Mouse (Mus musculus): ENCODE data around the gene Zfp57.
"Not testable (repeated sequence)": the region's sequence is repeated elsewhere in the genome, so short reads cannot be mapped to it uniquely, and the experiment has no call there.

Zfp57 gene

DNA sequence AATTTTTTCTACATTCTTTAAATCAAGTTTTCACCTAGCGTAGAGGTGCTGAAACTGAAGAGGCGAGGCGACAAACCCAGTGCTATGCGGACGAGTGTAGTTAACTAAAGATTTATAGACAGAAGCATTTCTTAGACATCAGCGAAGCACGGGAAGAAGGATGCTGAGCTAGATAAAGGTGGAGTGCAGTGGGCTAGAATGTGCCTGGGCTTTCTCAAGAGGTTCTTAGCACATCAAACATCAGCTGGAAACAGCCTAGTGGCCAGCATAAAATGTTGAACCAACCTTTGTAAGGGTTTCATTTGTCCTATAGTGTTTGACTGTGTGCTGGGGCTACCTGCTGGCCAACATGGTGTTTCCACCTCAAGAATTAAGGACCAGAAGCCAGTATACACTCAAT is at the start of gene Zfp57:
TSS of gene Zfp57 (plus strand) at position 301 of the 400 bp plus-strand sequence.
- DNase-seq (ENCODE audit: low spot score): no peak

DNA sequence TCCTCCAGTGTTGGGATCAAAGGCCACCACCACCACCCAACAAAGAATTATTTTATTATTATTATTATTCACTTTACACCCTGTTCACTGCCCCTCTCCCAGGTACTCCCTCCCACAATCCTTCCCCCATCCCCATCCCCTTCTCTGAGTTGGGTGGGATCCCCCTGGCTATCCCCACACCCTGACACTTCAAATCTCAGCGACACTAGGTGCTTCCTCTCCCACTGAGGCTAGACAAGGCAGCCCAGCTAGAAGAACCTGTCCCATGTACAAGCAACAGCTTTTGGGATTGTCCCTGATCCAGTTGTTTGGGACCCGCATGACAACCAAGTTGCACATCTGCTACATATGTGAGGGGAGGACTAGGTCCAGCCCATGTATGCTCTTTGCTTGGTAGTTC is 48.3 kb upstream of the Zfp57 start:
- no peak for DNase-seq (ENCODE audit: low spot score)

DNA sequence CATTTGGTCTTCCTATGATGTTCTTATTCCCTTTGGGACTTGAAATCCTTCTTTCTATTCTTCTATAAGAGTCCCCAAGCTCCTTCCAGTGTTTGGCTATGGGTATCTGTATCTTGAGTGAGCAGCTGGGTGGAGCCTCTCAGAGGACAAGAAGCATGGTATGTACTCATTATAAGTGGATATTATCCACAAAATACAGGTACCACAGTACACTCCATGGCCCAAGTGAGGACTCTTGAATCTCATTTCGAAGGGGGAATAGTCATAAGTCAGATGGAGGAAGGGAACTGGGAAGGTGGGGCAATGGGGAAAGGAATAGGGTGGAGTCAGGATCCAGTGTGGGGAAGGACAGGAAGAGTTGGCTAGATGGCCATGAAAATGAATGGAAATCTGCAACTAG is 47.9 kb upstream of the Zfp57 start:
- no peak for DNase-seq (ENCODE audit: low spot score)

DNA sequence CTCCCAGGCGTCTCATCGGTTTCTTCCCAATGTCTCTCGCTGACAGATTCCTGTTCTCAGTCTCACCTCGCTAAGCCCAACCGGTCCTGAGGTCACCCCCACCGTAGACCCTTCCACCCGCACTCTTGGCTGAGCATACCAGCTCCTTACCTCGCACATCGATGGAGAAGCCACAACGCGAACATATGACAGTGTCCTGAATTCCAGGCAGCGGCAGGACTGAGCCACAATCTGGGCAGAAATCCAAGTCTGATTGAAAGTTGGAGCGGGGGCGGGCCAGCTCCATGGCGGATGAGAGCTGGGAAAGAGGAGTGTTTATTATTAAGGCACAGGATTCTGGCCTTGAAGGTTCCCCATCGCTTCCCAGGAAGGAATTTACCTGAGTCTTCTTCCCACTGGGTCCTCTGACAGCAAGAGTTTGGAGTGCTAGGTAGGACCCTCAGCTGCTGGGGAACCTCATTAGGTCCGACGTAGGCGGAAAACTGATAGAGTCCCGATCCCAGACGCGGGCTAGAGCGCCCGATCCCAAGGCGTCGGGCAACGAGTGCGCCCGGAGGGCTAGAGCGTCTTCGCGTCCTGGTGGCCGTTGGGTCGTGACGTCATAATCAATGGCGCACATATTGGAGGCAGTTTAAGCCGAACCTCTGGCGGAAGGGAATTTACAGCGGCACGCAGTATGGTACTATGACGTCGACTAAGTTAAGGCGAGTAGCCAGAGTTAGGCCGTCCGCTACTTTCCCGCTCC is 42.8 kb upstream of the Zfp57 start, which contains the start of the genes Znrd1 and Znrd1as:
TSS of gene Znrd1 (minus strand) at position 561 of the 745 bp plus-strand sequence.
TSS of gene Znrd1as (plus strand) at position 594 of the 745 bp plus-strand sequence.
- peak; percentile 89 for DNase-seq (ENCODE audit: low spot score)

DNA sequence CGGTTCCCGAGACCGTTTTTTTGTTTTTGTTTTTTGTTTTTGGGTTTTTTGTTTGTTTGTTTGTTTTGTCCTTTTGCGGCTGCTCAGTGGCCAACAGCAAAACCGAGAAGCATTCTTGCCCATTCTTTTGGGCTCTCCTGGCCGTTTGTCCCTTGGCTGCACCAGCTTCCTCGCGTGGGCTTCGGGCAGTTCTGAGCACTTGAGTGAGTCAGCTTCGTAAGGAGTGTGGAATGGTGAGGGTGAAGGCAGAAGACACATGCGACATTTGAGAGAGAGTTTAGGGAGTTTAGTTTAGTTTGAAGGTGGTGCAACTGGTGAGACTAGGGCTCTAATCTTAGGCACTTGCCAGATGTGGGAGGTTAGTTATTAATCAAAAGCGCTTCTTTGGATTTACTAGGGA is 42.1 kb upstream of the Zfp57 start:
- DNase-seq (ENCODE audit: low spot score): peak; percentile 8

DNA sequence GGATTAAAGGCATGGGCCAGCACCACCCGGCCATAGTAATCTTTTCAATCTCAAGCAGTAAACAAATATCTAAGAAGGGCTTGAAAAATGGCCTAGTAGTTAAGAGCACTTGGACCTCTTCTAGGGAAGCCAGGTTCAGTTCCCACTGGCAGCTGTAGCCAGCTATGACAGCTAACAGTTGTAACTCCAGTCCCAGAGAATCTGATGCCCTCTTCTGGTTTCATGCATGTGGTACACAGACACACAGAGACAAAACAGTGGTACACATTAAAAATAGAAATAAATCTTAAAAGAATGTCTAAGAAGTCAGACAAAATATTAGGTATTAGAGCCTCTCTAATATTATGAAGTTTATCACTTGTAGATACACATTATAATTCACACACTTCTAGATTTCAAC is 39.8 kb upstream of the Zfp57 start:
- no peak for DNase-seq (ENCODE audit: low spot score)

DNA sequence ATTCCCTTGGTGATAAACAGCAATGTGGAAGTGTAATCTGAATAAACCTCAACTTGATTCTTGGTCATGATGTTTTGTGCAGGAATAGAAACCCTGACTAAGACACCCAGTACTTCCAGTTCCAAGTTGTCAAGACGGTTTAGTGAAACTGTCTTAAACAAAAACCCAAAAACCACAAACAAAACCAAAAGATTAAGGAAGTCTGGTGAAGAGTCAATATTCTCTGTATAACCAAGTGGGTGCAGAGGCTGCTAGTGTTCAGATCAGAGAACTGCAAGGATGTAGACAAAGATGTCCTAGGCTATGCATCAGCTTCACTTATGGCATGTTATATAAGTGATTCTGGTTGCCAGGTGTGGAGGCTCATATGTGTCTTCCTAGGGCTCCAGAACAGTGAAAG is 34.1 kb upstream of the Zfp57 start:
- no peak for DNase-seq (ENCODE audit: low spot score)

DNA sequence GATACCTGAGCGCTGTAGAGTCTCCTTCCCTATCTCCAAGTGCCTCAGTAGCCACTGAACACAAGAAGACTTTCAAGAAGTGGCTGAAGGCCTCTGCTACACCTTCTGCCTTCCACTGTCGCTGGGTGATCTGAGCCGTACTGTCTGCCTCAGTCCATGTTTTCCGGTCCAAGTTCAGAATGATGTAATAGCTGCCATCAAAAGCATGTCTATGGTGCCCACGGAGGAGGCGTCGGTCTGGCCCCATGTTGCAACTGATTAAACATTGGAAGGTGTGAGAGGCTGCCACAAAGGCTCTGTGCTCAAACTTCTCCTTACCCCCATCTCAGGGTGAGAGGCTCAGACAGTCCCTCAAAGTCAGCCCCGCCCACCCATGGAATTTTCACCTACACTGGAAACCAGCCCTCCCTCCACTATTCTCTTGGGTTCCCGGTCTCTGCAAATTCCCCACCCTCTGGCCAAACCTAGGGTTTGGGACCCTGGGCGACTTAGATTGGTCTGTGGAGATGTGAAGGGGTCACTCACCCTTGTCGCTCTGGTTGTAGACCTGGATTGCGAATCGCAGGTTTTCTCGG is 30.6 kb upstream of the Zfp57 start:
- DNase-seq (ENCODE audit: low spot score): no peak

DNA sequence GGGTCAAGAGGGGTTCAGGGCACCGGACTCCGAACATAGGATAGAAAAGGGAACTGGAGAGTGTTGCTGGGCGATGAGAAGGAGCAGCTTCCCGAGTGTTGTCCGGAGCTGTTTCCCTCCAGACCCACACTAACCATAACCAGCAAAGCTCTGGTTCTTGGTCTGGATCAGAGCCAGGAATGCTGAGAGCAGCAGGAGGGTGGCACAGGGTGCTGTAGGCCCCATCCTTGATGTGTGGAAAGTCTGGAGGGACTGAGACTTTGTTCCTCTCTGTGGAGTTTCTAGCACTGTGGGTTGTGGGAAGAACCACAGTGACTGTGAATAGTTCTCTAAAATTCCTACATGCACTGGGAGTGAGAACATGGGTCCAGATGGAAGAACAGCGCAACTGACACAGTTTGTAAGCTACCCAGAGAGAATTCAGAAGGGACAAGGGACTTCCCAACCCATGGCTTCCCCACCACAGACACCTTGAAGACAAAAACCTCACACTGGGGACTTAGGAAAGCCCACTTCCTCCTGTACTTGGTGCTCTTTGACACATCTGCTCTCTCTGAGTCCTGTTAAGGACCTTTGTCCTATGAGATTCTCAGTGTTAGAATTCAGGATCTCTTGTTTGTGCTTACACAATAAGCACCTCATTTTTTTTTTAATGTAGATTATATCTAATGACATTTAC is 29.7 kb upstream of the Zfp57 start:
- DNase-seq (ENCODE audit: low spot score): no peak

DNA sequence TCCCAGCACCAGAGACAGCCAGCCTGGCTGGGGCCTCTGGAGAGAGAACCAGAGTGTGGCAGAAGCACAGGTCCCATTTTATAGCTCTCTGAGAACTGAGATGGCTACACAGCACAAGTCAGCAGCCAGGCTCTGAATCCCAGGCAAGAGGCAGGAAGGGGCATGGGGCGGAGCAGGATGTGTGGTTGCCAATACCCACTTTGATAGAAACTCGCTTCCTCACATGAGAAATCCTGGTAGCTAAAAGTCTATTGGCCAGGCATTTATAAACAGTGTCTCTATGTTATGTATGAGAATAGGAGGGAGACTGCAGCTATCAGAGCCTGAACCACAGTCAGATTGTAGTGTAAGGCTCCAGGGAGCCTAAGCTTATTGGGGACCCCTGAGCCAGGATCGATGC is 28.2 kb upstream of the Zfp57 start:
- DNase-seq (ENCODE audit: low spot score): no peak

DNA sequence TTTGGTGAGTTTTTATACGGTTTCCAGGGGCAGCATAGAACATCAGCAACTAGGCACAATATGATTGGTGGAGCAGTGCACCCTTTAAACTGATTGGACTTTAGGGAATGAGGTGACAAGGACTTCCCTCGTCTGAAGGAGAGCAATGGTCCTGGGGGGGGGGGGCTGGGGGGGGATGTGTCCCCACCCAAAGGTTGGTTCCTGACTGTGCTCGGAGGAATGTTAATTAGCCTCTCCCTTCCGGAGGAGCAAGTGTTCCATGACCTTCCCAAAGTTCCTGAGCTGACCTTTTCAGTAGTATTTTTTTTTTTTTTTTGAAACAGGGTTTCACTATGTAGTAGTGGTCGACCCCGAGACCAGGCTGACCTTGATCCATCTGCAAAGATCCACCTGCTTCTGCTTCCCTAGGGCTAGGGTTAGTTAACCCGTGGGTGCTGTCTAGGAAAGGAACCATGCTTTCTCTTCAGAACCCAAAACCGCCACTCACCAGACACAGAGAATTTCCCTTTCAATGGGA is 27.6 kb upstream of the Zfp57 start:
- DNase-seq (ENCODE audit: low spot score): no peak

DNA sequence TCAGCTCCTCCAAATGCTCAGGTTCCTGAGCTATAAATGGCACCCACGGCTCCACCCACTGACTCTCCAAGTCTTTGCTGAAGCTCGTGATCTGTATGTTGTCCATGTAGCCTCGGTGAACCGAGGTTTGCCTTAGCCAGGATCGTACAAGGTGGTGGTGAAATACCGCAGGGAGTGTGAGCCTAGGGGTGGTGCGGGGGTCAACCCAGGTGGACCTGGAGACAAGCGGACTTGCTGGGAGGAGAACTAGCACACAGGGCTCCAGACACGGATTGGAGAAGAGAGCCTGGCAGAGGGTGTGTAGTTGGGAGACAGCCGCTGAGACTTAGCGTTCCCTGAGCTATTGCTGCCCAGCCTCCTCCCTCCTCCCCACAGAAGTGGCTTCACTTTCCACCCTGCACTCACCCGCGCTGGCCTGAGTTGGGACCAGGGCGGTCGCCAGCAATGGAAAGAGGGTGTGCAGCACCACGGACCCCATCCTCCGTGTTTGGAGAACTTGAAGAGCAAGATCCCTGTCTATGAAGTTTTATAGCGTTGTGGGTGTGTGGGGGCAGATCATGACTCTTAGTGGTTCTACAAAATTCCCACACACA is 19.6 kb upstream of the Zfp57 start, which contains the start of gene 2410137M14Rik:
TSS of gene 2410137M14Rik (minus strand) at position 17 of the 593 bp plus-strand sequence.
- DNase-seq (ENCODE audit: low spot score): peak; percentile 11

DNA sequence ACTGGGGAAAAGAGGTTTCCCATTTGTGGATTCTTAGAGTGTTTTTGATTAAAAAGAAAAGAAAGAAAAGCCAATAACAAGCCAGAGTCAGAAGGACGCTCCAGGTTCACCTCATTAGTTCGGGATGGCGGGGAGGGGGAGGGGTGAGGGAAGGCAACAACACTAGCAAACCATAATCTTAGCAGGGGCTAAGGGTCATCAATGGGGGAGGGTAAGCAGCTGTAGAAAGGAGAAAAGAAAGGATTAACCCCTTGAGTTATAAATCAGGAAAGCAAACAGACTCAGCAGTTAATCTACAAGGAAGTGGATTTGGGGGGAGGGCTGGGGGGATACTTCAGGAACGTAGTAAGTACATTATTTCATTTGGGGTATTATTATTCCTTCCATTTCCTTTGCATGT is 19.1 kb upstream of the Zfp57 start:
- no peak for DNase-seq (ENCODE audit: low spot score)

DNA sequence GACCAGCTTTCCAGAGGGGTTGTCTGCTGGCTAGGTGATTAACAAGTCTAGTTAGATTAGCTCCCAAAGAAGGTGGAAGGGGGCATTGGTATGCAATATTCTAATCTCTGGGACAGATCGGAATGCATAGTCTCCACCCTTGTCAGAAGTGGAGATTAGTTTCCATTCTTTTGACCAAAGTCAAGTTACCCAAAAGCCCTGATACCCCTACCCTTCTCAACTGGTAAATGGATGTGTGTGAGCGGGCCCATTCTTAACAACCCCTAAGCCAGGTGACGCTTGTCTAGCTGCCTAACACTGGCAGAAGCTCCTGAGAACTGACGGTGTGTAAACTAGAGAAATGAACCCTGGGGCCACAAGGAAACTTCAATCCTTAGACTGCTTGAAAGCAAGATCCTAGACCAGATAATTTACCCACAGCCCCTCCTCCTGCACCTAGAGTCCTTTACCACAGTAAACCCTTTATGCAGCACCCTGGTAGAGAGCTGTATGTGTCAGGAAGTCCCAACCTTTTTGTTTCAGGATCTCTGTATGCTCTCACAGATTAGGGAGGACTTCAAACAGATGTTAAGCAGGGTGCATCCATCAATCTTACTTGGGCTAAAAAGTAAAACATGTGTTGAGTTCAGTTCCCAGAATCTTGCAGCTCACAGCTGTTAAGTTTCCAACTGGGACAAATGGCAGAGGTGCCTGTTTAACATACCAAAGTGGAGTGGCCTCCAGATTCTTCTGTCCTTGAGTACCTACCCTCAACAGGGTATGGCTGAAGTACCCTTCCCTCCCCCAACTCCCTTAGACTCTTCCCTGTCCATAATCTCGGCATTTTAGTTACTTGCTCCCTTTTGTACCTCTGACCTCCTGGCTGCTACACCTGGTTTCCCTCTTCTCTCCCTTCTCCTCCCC is 18.5 kb upstream of the Zfp57 start:
- DNase-seq (ENCODE audit: low spot score): no peak

DNA sequence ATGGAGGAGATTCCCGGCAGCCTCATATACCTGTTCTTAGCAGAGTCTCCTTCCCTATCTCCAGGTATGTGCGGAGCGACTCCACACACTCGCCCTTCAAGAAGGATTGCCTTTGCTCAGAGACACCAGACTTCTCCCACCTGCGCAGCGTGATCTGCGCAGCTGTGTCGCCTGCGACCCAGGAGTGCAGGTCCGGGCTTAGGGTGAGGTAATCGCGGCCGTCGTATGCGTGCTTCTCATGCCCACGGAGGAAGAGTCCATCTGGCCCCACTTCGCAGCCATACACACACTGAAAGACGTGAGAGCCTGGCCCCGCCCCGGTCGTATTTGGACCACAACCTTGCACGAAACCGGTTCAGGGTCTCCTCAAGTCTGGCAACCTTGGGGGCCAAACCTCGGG is 12.5 kb upstream of the Zfp57 start:
- DNase-seq (ENCODE audit: low spot score): no peak

DNA sequence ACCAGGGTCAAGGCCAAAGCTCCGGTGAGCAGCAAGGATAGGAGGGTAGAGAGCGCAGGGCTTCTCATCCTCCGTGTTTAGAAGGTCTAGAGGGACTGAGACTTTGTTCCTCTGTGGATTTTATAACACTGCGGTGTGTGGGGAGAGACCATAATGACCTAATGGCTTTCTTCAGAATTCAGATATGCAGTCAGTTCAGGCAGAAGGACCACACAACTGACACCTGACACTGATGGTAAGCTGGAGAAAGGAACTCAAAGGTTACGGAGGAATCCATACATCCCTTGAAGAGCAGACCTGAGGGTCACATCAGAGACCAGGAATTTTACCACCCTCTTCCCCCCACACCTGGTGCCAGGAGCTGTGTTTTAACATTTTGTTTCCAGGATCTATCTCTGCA is 11.5 kb upstream of the Zfp57 start, which contains the start of gene H2-M5:
TSS of gene H2-M5 (minus strand) at position 101 of the 400 bp plus-strand sequence.
- DNase-seq (ENCODE audit: low spot score): no peak

DNA sequence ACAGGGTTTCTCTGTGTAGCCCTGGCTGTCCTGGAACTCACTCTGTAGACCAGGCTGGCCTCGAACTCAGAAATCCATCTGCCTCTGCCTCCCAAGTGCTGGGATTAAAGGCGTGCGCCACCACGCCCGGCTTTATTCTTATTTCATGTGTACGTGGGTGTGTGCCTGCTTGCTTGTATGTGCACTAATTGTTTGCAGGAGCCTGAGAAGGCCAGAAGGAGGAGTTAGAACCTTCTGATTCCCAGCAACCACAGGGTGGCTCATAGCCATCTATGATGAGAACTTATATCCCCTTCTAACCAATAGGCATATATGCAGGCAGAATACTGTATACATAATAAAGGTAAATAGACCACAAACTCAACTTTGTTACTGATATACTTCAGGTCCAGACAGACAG is 10.3 kb upstream of the Zfp57 start:
- DNase-seq (ENCODE audit: low spot score): not testable (repeated sequence)

DNA sequence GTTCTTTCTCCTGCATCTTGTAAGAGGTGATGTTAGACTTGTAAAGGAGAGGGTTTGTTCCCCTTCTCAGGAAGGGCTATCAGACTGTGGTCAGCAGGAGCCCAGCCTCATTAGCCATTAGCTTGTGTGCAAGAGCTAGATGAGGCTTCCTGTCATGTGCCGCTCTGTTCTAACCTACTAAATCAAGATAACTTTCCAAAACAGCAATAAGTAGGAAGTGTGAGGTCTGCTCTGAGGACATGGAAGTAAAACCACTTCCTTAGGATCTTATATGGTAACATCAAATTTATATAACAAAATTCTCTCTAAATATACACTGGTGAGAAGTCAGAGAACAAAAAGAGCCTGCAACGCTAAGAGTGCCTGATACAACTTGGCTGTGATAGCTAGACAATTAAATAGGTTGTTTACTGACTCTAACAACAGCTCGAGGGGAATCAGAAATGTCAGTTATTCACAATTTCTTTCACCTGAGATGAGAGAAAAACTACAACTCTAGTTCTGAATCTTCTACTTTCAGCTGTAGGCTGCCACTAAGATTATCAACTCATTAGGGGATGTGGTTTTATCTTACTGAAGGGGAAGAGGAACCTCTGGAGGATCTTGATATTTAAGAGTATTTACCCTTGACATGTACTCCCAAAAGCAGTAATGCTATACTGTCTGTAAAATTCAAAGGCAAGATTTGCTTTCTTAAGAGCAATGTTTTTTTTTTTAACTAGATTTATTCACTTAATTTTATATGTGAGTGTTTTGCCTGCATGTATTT is 8.4 kb upstream of the Zfp57 start:
- no peak for DNase-seq (ENCODE audit: low spot score)

DNA sequence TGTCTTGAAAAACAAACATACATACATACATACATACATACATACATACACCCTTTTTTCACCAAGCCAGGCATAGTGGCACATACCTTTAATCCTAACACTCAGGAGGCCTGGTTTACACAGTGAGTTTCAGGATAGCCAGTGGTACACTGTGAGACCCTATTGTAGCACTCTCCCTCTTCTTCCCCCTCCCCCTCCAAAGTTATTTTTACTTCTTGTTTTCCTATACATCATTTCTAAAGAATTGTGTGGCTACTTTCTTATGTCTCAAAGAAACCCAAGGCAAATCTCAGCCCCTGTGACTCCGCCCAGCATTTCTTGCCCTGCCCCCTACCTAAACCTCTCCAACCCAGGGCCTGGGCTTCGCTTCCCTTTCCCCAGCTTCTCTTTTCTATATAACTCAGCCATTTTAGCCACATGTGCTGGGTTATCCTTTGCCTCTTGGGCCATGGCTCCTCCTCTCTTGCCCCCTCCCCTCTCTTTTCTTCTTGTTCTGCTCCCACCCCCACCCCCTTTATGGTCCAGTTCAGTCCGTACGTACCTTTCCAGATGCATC is 7.1 kb upstream of the Zfp57 start:
- DNase-seq (ENCODE audit: low spot score): no peak

DNA sequence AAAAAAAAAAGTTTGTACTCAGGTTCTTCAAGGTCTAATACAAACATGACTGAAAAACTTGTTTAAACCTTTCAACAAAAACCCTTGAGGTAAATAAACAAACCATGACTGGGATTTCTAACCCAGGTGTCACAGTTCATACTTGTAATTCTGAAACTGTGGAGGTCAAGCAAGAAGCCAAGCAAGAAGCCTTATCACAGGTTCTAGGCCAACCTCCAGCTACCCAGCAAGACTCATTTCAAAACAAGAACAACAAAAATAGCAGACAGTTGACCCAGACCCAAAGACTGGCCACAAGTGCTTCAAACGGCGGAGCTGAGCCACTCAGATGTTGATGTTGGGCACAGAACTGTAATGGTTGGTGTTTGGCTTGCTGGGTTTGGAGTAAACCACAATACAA is 6.4 kb upstream of the Zfp57 start:
- DNase-seq (ENCODE audit: low spot score): no peak

Data from urinary bladder, postnatal 25 days (tissue).